Mouse (Mus musculus) spleen, postnatal 4 days (tissue): Measurements from ENCODE around the gene Pla2g2f.

ENCODE experiments used
- DNase-seq, 2 experiments: peaks; one replicate each; pipeline ENCODE4 v3.0.0; 2022; ENCODE audit warnings: low spot score in 2 of 2

The Pla2g2f gene

GRCm38 (mm10) chr4:138757416-138757815 is at the start of gene Pla2g2f:
Gene Pla2g2f, minus strand, starts transcription at chr4:138757626.
- DNase-seq, result no peak

GRCm38 (mm10) chr4:138806920-138807541 is 49.6 kb upstream of the Pla2g2f start:
- DNase-seq, result no peak

GRCm38 (mm10) chr4:138806160-138806559 is 48.7 kb upstream of the Pla2g2f start:
- no peak for DNase-seq

GRCm38 (mm10) chr4:138805248-138805647 is 47.8 kb upstream of the Pla2g2f start:
- DNase-seq, result no peak

- no peak for DNase-seq
Observed at GRCm38 (mm10) chr4:138802917-138803316, 45.5 kb upstream of the Pla2g2f start.

- no peak for DNase-seq
Observed at GRCm38 (mm10) chr4:138801631-138802030, 44.2 kb upstream of the Pla2g2f start.

GRCm38 (mm10) chr4:138800134-138800744 is 42.8 kb upstream of the Pla2g2f start:
- no peak for DNase-seq

GRCm38 (mm10) chr4:138797217-138797570 is 39.8 kb upstream of the Pla2g2f start:
- DNase-seq, result no peak

- no peak for DNase-seq
Observed at GRCm38 (mm10) chr4:138796513-138797216, 39.2 kb upstream of the Pla2g2f start.

GRCm38 (mm10) chr4:138794344-138794743 is 36.9 kb upstream of the Pla2g2f start:
- no peak for DNase-seq

- DNase-seq, result peak in 1 of 2 experiments; percentile 19
Observed at GRCm38 (mm10) chr4:138793276-138793675, 35.9 kb upstream of the Pla2g2f start.

GRCm38 (mm10) chr4:138792599-138792998 is 35.2 kb upstream of the Pla2g2f start:
- DNase-seq, result no peak

- no peak for DNase-seq
Observed at GRCm38 (mm10) chr4:138791452-138791851, 34.0 kb upstream of the Pla2g2f start.

GRCm38 (mm10) chr4:138788381-138788780 is 31.0 kb upstream of the Pla2g2f start:
- no peak for DNase-seq

GRCm38 (mm10) chr4:138786141-138786540 is 28.7 kb upstream of the Pla2g2f start:
- DNase-seq, result no peak

- no peak for DNase-seq
Observed at GRCm38 (mm10) chr4:138785721-138786120, 28.3 kb upstream of the Pla2g2f start.

- no peak for DNase-seq
Observed at GRCm38 (mm10) chr4:138782098-138782497, 24.7 kb upstream of the Pla2g2f start.

- DNase-seq, result no peak
Observed at GRCm38 (mm10) chr4:138780300-138780699, 22.9 kb upstream of the Pla2g2f start.

GRCm38 (mm10) chr4:138777417-138778407 is 20.3 kb upstream of the Pla2g2f start:
- DNase-seq, result no peak

GRCm38 (mm10) chr4:138775435-138775834 is 18.0 kb upstream of the Pla2g2f start, which contains the start of gene Pla2g2d:
Gene Pla2g2d, plus strand, starts transcription at chr4:138775735.
- no peak for DNase-seq

- DNase-seq, result no peak
Observed at GRCm38 (mm10) chr4:138772386-138772785, 15.0 kb upstream of the Pla2g2f start.

GRCm38 (mm10) chr4:138771970-138772369 is 14.5 kb upstream of the Pla2g2f start:
- DNase-seq, result no peak
